Mouse (Mus musculus) MEL (cell line): Measurements from ENCODE around the gene Tcf7l2. TPM values are rescaled to one million over a fixed set of nuclear protein-coding genes. Genes with fewer than 3 reads are reported as not detected.

ENCODE experiments used
- DNase-seq: peaks from one replicate; pipeline ENCODE4 v3.0.0; 2011; ENCODE audit warnings: low read depth, low spot score
- H3K27ac ChIP-seq: 2 replicates; pipeline ENCODE4 v1.5.1; 2012; ENCODE audit warnings: low read depth, mild to moderate bottlenecking, control low read depth, low read length, moderate library complexity; ENCODE audit not compliant: control insufficient read depth
- H3K27me3 ChIP-seq, 2 experiments: fragments of 150-350 bp in 1 of 2; sonication (generic) in 1 of 2; 2 replicates each; pipeline ENCODE4 v1.6.1; 2012; ENCODE audit warnings: low read length in 2 of 2, mild to moderate bottlenecking in 2 of 2, improper control_type of control experiment in 1 of 2, moderate library complexity in 1 of 2; ENCODE audit not compliant: insufficient read depth in 2 of 2, control insufficient read depth in 1 of 2
- H3K36me3 ChIP-seq, 2 experiments: 2 replicates each; pipeline ENCODE4 v1.6.1; 2012 to 2014; ENCODE audit warnings: low read length in 2 of 2, improper control_type of control experiment in 1 of 2, inconsistent platforms in 1 of 2, mild to moderate bottlenecking in 1 of 2; ENCODE audit not compliant: insufficient read depth in 2 of 2, control insufficient read depth in 1 of 2
- H3K4me1 ChIP-seq, 2 experiments: fragments of 150-350 bp in 1 of 2; sonication (generic) in 1 of 2; 2 replicates each; pipeline ENCODE4 v1.6.1; 2012; ENCODE audit warnings: low read length in 2 of 2, improper control_type of control experiment in 1 of 2, mild to moderate bottlenecking in 1 of 2; ENCODE audit not compliant: insufficient read depth in 2 of 2, control insufficient read depth in 1 of 2
- H3K4me3 ChIP-seq, 2 experiments: fragments of 150-350 bp in 1 of 2; sonication (generic) in 1 of 2; 2 replicates each; pipeline ENCODE4 v1.5.1; 2012; ENCODE audit warnings: low read depth in 2 of 2, low read length in 2 of 2, mild to moderate bottlenecking in 2 of 2, moderate library complexity in 2 of 2, control low read depth in 1 of 2, improper control_type of control experiment in 1 of 2; ENCODE audit not compliant: control insufficient read depth in 1 of 2, insufficient read depth in 1 of 2
- H3K79me2 ChIP-seq: 2 replicates; pipeline ENCODE4 v1.6.1; 2012; ENCODE audit warnings: mild to moderate bottlenecking, low read length, moderate library complexity; ENCODE audit not compliant: control insufficient read depth, poor library complexity, insufficient read depth
- H3K9ac ChIP-seq: 2 replicates; pipeline ENCODE4 v1.6.1; 2012; ENCODE audit warnings: low read depth, mild to moderate bottlenecking, control low read depth, low read length, moderate library complexity; ENCODE audit not compliant: control insufficient read depth, poor library complexity, severe bottlenecking
- H3K9me3 ChIP-seq: fragments of 150-350 bp; sonication (generic); replicated peaks from 2 replicates; pipeline ENCODE4 v1.6.1; 2012; ENCODE audit warnings: mild to moderate bottlenecking, low read length, improper control_type of control experiment, moderate library complexity; ENCODE audit not compliant: insufficient read depth
- CHD1 ChIP-seq: IDR thresholded peaks from 2 replicates; pipeline ENCODE4 v1.6.1; 2012; ENCODE audit warnings: low read depth, mild to moderate bottlenecking, inconsistent platforms, low read length, improper control_type of control experiment
- CHD2 ChIP-seq: IDR thresholded peaks from 2 replicates; pipeline ENCODE4 v1.6.1; 2011; ENCODE audit warnings: low read length, improper control_type of control experiment
- CTCF ChIP-seq, 3 experiments: IDR thresholded peaks in 2 of 3; conservative IDR thresholded peaks in 1 of 3; 2 replicates each; pipeline ENCODE4 v1.5.1; 2011 to 2012; ENCODE audit warnings: low read length in 3 of 3, low read depth in 2 of 3, mild to moderate bottlenecking in 2 of 3, improper control_type of control experiment in 1 of 3, inconsistent platforms in 1 of 3, mixed read lengths in 1 of 3, moderate library complexity in 1 of 3; ENCODE audit not compliant: control insufficient read depth in 1 of 3, insufficient read depth in 1 of 3, poor library complexity in 1 of 3, severe bottlenecking in 1 of 3
- ETS1 ChIP-seq: IDR thresholded peaks from 2 replicates; pipeline ENCODE4 v1.6.1; 2012; ENCODE audit warnings: low read depth, mild to moderate bottlenecking, inconsistent platforms, low read length, improper control_type of control experiment, moderate library complexity
- GATA1 ChIP-seq: IDR thresholded peaks from 2 replicates; pipeline ENCODE4 v1.6.1; 2011; ENCODE audit warnings: low read depth, low read length, improper control_type of control experiment
- HCFC1 ChIP-seq: IDR thresholded peaks from 2 replicates; pipeline ENCODE4 v1.6.1; 2012; ENCODE audit warnings: low read depth, mild to moderate bottlenecking, inconsistent platforms, low read length, improper control_type of control experiment, moderate library complexity
- MAFK ChIP-seq: IDR thresholded peaks from 2 replicates; pipeline ENCODE4 v1.6.1; 2011; ENCODE audit warnings: low read depth, mild to moderate bottlenecking, low read length, improper control_type of control experiment, borderline replicate concordance
- MAX ChIP-seq: IDR thresholded peaks from 2 replicates; pipeline ENCODE4 v1.6.1; 2011; ENCODE audit warnings: low read length, improper control_type of control experiment
- MAZ ChIP-seq: IDR thresholded peaks from 2 replicates; pipeline ENCODE4 v1.6.1; 2012; ENCODE audit warnings: low read depth, mild to moderate bottlenecking, inconsistent platforms, low read length, improper control_type of control experiment
- MEF2A ChIP-seq: IDR thresholded peaks from 2 replicates; pipeline ENCODE4 v1.6.1; 2014; ENCODE audit warnings: low read depth, mild to moderate bottlenecking, inconsistent platforms, low read length, improper control_type of control experiment; ENCODE audit not compliant: poor library complexity, insufficient replicate concordance, severe bottlenecking; ENCODE audit errors: extremely low read depth
- MYB ChIP-seq: IDR thresholded peaks from 2 replicates; pipeline ENCODE4 v1.6.1; 2011; ENCODE audit warnings: mild to moderate bottlenecking, low read depth, low read length, improper control_type of control experiment
- MYC ChIP-seq: IDR thresholded peaks from 2 replicates; pipeline ENCODE4 v1.6.1; 2011; ENCODE audit warnings: low read depth, mild to moderate bottlenecking, low read length, improper control_type of control experiment, moderate library complexity
- NELFE ChIP-seq: IDR thresholded peaks from 2 replicates; pipeline ENCODE4 v1.6.1; 2011; ENCODE audit warnings: low read depth, low read length, improper control_type of control experiment
- POLR2AphosphoS2 ChIP-seq: IDR thresholded peaks from 2 replicates; pipeline ENCODE4 v1.6.1; 2011; ENCODE audit warnings: low read length, improper control_type of control experiment
- POLR2AphosphoS5 ChIP-seq: IDR thresholded peaks from 2 replicates; pipeline ENCODE4 v1.6.1; 2012; ENCODE audit warnings: low read depth, borderline replicate concordance, mild to moderate bottlenecking, inconsistent platforms, low read length, moderate library complexity, mixed read lengths
- RAD21 ChIP-seq: IDR thresholded peaks from 2 replicates; pipeline ENCODE4 v1.6.1; 2011; ENCODE audit warnings: mild to moderate bottlenecking, low read depth, low read length, improper control_type of control experiment
- RCOR1 ChIP-seq: IDR thresholded peaks from 2 replicates; pipeline ENCODE4 v1.6.1; 2012; ENCODE audit warnings: low read depth, mild to moderate bottlenecking, inconsistent platforms, low read length, improper control_type of control experiment
- SIN3A ChIP-seq: IDR thresholded peaks from 2 replicates; pipeline ENCODE4 v1.6.1; 2012; ENCODE audit warnings: low read length, improper control_type of control experiment, inconsistent platforms
- SMC3 ChIP-seq: IDR thresholded peaks from 2 replicates; pipeline ENCODE4 v1.6.1; 2011; ENCODE audit warnings: low read depth, low read length, improper control_type of control experiment
- TBP ChIP-seq: IDR thresholded peaks from 2 replicates; pipeline ENCODE4 v1.8.0; 2011; ENCODE audit warnings: low read depth, low read length, improper control_type of control experiment
- USF1 ChIP-seq: IDR thresholded peaks from 2 replicates; pipeline ENCODE4 v1.6.1; 2014; ENCODE audit warnings: low read depth, mild to moderate bottlenecking, inconsistent platforms, low read length, improper control_type of control experiment, moderate library complexity
- USF2 ChIP-seq, 2 experiments: IDR thresholded peaks; 2 replicates each; pipeline ENCODE4 v1.6.1; 2011 to 2012; ENCODE audit warnings: improper control_type of control experiment in 2 of 2, low read length in 2 of 2, borderline replicate concordance in 1 of 2, inconsistent platforms in 1 of 2, low read depth in 1 of 2, mild to moderate bottlenecking in 1 of 2; ENCODE audit not compliant: insufficient read depth in 1 of 2
- ZC3H11A ChIP-seq: IDR thresholded peaks from 2 replicates; pipeline ENCODE4 v1.6.1; 2012; ENCODE audit warnings: low read depth, mild to moderate bottlenecking, inconsistent platforms, low read length, improper control_type of control experiment
- ZMIZ1 ChIP-seq: IDR thresholded peaks from 2 replicates; pipeline ENCODE4 v1.6.1; 2012; ENCODE audit warnings: low read depth, mild to moderate bottlenecking, inconsistent platforms, low read length, improper control_type of control experiment, moderate library complexity
- ZNF384 ChIP-seq: IDR thresholded peaks from 2 replicates; pipeline ENCODE4 v1.6.1; 2012; ENCODE audit warnings: low read depth, mild to moderate bottlenecking, inconsistent platforms, low read length, improper control_type of control experiment
- polyA plus RNA-seq, 2 experiments: library from polyadenylated mRNA; stranded (reverse) in 1 of 2; unstranded in 1 of 2; fragments of >175 nt in 1 of 2; fragments of >200 nt in 1 of 2; gene quantifications; 2 replicates each; pipeline versions ENCODE4 v1.2.1 to v1.2.4; 2012; ENCODE audit warnings: low replicate concordance in 2 of 2, low read depth in 1 of 2; ENCODE audit not compliant: insufficient read length in 2 of 2, insufficient read depth in 1 of 2, missing spikeins in 1 of 2
- total RNA-seq: library from RNA; depleted of rRNA; stranded (reverse); fragments of 300-350 nt; gene quantifications from 2 replicates; pipeline ENCODE4 v1.2.3, GENCODE M21; 2012

Gene Tcf7l2
- total and polyA plus RNA-seq, 3 experiments: 0.65 to 12.8 TPM; not detected in 1

DNA sequence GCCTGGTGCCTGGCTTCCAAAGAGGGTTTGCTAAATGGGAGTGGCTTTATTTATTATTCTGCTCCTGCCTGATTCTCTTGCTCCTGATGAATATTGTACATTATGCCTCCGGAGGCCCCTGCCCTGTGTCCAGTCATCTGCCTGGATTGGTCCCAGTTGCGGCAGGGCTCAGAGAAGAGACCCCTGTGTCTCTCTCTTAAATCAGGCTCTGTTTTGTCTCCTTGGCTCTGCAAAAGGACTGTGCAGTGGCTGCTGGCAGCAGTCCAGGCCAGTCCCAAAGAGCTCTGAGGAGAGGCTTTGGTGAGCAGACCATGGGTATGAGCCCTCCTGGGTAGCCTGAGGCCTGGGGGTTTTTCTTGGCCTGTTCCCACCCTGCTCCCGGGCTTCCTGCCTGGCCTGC is 211.6 kb downstream of the Tcf7l2 start:
- H3K9ac ChIP-seq: no peak overlapping the region

DNA sequence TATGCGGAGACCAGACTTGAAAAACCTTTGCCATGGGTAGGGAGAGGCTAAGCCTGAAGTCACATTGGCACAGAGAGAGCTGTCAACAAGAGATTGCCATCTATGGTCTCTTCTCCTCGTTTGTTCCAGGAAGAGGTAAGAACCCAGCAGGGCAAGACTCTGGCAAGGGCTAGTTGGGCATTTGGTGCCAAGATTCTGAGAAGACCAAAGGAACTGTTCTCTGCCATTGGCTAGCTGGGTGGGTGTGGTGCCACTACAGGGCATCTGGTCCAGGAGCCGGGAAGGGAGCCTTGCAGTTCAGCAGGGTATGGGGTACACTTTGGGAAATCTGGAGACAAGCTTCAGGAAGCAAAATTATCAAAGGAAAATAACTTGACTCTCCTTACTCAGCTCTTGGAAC is 213.5 kb downstream of the Tcf7l2 start:
- TF ChIP-seq TBP (no peak), ZC3H11A (no peak), SIN3A (no peak), RCOR1 (no peak), ZNF384 (no peak), NELFE (no peak), RAD21 (no peak), POLR2AphosphoS5 (no peak), ETS1 (no peak), CHD1 (no peak), CTCF (IDR thresholded peaks at IDR 0.05 in 2 of 3, conservative IDR thresholded peaks at IDR 0.05 in 1 of 3; ENCODE audit: control insufficient read depth in 1 of 3, insufficient read depth in 1 of 3, low read depth in 2 of 3, low read length in 3 of 3, poor library complexity in 1 of 3, severe bottlenecking in 1 of 3) (no peak), MYC (no peak), CHD2 (no peak), HCFC1 (no peak), MYB (no peak), USF1 (no peak), POLR2AphosphoS2 (no peak), MAZ (no peak)
- no peaks in the 10 kb centered on the region for H3K36me3 ChIP-seq
- H3K4me3 ChIP-seq: no peak overlapping the region
- H3K9me3 ChIP-seq: no peaks in the 10 kb centered on the region; the same call in 1 of the 2 replicates
- H3K79me2 ChIP-seq: no peaks in the 10 kb centered on the region
- H3K4me1 ChIP-seq: no peaks in the 10 kb centered on the region
- no peak for DNase-seq
- H3K27ac ChIP-seq: no peak overlapping the region
- no peak overlapping the region for H3K9ac ChIP-seq
- no peaks in the 10 kb centered on the region for H3K27me3 ChIP-seq

More for the DNA sequence above, 211.6 kb downstream of the Tcf7l2 start:
- no peaks in the 10 kb centered on the region for H3K4me1 ChIP-seq
- H3K79me2 ChIP-seq: no peaks in the 10 kb centered on the region
- no peaks in the 10 kb centered on the region for H3K36me3 ChIP-seq
- no peak overlapping the region for H3K27ac ChIP-seq
- no peaks in the 10 kb centered on the region for H3K9me3 ChIP-seq
- no peak for TF ChIP-seq MYB
- no peak for TF ChIP-seq MYC
- TF ChIP-seq ZMIZ1: no peak
- TF ChIP-seq TBP: no peak
- TF ChIP-seq POLR2AphosphoS5: no peak
- no peak for TF ChIP-seq MEF2A
- no peak for TF ChIP-seq USF2 (IDR thresholded peaks at IDR 0.05; ENCODE audit: borderline replicate concordance in 1 of 2, insufficient read depth in 1 of 2, low read depth in 1 of 2, low read length in 2 of 2)
- TF ChIP-seq MAFK: no peak
- TF ChIP-seq USF1: no peak
- no peak for TF ChIP-seq MAX
- no peak for TF ChIP-seq GATA1
- TF ChIP-seq SMC3: no peak
- TF ChIP-seq ZNF384: no peak
- no peak for TF ChIP-seq RAD21
- TF ChIP-seq NELFE: no peak
- no peak overlapping the region for H3K4me3 ChIP-seq
- H3K27me3 ChIP-seq: no peaks in the 10 kb centered on the region
- no peak for DNase-seq
